Mouse (Mus musculus) urinary bladder, postnatal 14 days (tissue): ENCODE measurements around the gene Zmynd11.

Experiments
- DNase-seq: peaks from one replicate; pipeline ENCODE4 v3.0.0; 2021; ENCODE audit warnings: low spot score

Zmynd11 gene

DNA sequence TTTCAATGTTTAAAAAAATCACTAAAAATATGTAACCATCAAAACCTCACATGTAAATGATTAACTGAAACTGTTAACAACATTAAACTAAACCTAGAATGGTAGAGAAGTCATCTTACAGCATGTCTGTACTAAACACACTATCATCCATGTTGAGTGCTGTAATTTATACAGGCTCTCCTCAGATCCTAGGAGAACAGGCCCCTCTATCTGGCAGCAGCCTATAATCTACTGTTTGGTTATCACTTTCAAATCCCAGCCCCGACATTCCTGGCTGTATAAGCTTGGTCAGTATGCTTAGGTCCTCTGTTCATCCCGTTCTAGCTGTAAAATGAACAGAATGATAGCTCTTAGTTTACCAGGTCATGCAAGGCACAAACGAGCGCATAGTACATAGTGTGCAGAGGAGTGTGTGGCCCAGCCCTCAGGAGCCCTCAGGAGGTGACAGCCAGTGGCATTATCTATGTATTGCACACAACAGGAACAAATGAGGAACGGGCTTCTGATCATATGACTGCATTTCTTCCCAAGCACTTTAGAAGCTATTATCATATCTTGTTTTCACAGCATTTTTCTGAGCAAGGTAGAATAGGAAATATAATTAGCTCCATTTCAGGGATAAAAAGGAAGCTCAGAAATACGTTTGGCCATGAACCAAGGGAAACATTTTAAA, 51.5 kb downstream of the Zmynd11 start:
- no peak for DNase-seq

- DNase-seq, result no peak
Measured at GRCm38 (mm10) chr13:9712971-9713370, 52.2 kb downstream of the Zmynd11 start.

- no peak for DNase-seq
Measured at GRCm38 (mm10) chr13:9712409-9712808, 52.7 kb downstream of the Zmynd11 start.

GRCm38 (mm10) chr13:9708433-9709240, 56.5 kb downstream of the Zmynd11 start:
- no peak for DNase-seq

DNA sequence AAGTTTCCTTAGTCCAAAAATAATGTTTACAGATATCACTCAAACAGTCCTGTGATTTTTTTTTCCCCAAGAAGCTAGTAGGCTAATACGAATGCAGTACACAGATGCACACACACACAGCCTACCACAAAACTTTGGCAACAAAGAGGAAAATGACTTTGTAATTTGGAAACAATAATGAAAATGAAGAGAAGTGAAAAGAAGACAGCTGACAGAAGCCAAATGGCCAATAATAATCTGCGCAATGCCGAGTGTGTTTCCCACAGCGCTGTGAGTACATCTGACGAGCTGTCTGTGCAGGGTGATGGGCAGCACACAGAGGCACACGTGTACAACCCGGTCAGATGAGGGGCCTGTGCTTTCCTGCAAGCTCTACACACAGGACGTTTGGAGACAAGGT, 58.4 kb downstream of the Zmynd11 start:
- no peak for DNase-seq

DNA sequence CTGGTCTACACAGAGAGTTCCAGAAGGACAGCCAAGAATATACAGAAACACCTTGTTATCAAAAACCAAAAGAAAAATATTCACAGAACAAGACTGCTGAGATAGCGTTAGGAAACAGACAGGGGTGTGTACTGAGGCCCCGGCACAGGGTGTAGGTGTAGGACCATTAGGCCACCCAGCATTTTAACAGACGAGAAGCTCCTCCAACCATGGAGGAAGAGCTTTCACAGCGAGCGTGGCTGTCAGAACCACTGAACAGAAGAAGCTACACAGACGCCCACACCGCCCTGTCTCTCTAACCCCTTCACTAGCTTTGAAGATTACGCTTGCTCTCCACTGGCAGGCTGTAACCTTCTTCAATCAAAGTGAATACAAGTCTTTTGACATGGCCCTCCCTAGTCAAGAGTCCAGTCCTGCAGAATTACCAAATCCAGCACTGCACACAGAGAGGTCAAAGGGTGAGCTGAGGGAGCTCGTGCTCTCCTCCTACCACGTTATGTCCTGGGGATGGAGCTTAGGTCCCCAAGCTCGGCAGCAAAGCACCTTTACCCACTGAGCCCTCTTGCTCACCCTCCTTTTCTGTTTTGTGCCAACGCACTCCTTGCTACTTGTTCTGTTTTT, 62.4 kb downstream of the Zmynd11 start:
- DNase-seq, result no peak

- no peak for DNase-seq
Measured at GRCm38 (mm10) chr13:9697340-9697739, 67.8 kb downstream of the Zmynd11 start.

- DNase-seq, result no peak
Measured at GRCm38 (mm10) chr13:9695809-9696208, 69.3 kb downstream of the Zmynd11 start.

DNA sequence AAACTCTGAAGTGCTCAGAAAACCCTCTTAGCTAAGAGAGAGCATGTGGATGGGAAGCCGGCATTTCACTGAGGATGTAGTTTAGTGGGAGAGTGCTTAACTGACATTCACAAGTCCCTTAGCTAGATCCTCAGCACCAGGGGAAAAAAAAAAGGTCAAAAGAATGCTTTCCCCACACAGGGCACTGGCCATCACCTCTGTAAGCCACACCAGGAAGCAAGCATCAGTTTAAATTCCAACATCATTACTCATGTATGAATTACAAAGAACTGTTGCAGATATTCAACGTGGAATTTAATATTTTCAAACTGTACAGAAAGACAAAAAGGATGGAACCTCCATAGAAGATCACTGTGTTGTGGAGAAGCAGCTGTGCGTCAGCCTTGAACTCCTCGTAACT, 69.7 kb downstream of the Zmynd11 start:
- no peak for DNase-seq

DNA sequence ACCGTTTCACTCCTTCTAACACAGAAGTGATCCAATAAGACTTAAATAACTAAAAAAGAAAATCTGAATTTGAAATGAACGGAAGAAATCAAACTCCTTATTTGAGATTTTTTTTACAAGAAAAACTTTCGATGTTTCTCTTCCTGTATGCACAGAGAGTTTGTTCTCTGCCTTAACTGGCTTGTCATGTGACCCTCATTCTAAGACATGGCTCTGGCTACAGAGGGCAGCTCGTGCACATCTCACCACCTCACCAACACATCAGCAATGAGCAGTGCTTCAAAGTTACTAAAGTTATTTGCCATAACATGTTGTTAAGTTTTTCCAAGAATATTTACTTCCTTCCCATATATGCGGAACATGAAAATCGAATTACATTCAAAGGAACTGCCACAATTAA, 70.5 kb downstream of the Zmynd11 start:
- no peak for DNase-seq

- DNase-seq, result no peak
Measured at GRCm38 (mm10) chr13:9692876-9693275, 72.3 kb downstream of the Zmynd11 start.

DNA sequence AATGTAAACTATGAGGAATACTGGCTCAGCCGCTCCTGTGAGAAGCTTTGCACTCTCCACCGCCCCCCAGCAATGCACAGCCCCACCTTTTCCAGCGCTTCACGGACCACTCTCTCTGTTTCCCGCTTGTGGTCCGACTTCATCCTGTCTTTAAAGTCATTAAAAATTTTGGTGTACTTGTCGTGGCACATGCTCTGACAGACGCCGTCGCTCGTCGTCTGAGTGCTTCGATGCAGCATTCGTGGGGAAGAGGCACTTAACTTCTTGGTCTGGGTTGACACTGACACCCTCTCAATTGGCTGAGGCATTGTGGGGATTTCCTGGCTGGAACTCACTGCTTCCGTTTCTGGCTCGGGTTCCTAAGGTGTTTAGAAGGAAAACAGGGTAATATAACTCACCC, 75.8 kb downstream of the Zmynd11 start:
- DNase-seq, result no peak

DNA sequence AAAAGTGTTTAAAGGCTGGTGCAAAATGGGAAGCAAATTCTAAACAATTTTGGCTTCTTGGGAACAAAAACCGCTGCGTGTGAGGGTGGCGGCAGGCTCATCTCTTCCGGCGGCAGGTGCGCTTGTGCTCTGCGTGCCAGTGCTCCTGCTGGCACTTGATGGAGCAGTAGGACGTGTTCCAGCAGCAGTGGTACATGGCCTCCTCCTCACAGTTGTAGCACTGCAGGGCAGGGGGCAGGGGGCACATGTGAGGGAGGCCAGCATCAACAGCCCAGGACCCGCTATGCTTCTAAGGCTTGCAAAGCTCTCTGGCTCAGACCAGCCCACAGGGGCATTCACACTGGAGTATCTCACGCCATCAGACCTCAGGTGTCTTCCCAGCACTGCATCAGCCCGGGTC, 78.4 kb downstream of the Zmynd11 start:
- no peak for DNase-seq

- no peak for DNase-seq
Measured at GRCm38 (mm10) chr13:9686261-9686660, 78.9 kb downstream of the Zmynd11 start.

GRCm38 (mm10) chr13:9684153-9684923, 80.8 kb downstream of the Zmynd11 start:
- no peak for DNase-seq

DNA sequence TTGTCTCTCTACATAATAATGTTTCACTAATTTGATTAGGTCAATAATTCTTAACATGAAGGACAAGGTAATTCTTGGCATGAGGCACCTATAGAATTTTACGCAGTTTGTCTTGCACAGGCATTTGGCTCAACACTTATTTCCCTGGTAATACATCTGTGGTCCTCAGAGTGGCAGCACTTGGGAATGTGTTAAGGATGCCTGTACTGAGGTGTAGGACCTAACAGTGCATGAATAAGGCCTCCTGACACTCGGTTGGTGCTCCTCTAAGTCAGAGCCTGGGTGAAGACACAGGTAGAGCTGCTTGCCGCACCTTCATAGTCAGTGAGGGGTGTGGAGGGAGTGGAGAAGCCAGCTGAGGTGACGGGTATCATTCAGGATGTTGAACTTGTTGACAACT, 81.8 kb downstream of the Zmynd11 start:
- no peak for DNase-seq

DNA sequence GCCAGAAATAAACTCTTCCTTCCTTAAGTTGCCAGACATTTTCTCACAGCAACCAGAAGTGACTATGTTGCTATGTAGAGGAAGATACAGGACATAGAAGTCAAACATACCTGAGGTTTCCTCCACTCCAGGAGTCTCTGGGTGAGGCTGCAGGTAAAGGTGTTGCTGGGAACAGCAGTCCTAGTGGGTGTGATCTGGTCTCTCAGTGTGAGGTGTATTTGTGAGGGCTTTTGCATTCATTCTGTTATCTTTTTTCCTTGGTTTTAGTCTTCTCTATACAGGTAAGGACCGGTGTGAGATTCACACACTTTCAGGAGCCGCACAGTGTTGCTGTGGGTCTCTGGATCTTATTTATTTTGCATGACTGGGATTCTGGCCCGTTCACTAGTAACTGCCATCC, 83.6 kb downstream of the Zmynd11 start:
- DNase-seq, result no peak

- DNase-seq, result no peak
Measured at GRCm38 (mm10) chr13:9674126-9674525, 91.0 kb downstream of the Zmynd11 start.

DNA sequence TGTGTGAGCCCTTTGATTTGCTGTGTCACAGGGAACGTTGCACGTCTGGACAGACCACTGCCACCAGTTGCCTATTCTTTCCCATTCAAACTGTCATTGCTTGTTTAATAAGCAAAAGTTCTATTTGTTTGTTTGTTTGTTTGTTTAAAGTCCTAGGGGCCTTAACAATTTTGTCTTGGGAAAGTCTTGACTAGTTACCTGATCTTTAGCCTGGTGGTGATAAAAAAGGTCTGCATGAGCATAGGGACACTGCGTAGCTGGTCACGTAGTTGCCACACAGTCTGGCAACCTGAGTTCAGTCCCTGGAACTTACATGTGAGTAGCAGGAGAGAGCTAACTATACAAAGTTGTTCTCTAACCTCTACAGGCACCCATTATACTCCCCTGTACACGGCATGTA, 95.9 kb downstream of the Zmynd11 start:
- no peak for DNase-seq

DNA sequence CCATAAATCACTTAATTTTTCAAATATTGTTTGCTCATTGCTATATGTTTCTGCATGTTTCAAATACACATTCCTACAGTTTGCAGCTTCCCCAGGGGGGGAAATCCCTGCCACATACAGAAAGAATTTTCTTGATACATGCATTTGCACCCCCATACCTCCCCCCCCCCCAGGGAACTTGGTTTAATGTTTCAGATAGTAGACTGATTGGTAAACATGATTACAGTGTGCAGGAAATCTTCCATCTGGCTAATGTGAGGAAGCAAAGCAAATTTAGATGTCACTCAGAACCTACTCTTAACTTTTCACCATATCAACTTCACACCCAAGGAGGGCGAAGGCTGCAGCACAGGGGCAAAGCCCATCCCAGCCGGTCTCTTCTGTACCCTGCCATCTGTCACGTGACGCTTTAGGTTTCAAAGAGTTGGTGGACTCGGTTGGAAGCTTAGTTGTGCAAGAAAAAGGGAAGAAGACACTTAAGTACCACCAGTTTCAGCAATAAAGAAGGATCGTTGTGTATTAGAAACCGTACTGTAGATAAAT, 97.1 kb downstream of the Zmynd11 start:
- no peak for DNase-seq

GRCm38 (mm10) chr13:9663593-9663992, 101.5 kb downstream of the Zmynd11 start:
- no peak for DNase-seq

- DNase-seq, result no peak
Measured at GRCm38 (mm10) chr13:9660711-9661110, 104.4 kb downstream of the Zmynd11 start.
